Mouse (Mus musculus) heart, postnatal 0 days (tissue): ENCODE results near the gene Pkd1l3. TPM values are rescaled to one million over a fixed set of nuclear protein-coding genes. Genes with fewer than 3 reads are reported as not detected.

Source experiments
- ATAC-seq: fragments of 200-750 bp; cut with Nextera tagmentation; 2 replicates; pipeline ENCODE4 v1.8.0; 2017; ENCODE audit warnings: low read depth, moderate number of reproducible peaks, moderate library complexity; ENCODE audit not compliant: insufficient read depth
- DNase-seq: peaks from one replicate; pipeline ENCODE4 v3.0.0-alpha.2; 2016; ENCODE audit warnings: low spot score
- H3K27ac ChIP-seq: fragments of 300-500 bp; sonication (generic); 2 replicates; pipeline ENCODE4 v1.5.1; 2014; ENCODE audit warnings: low read depth, mild to moderate bottlenecking
- H3K27me3 ChIP-seq: fragments of 300-500 bp; sonication (generic); 2 replicates; pipeline ENCODE4 v1.6.1; 2014; ENCODE audit warnings: low read length, mixed read lengths; ENCODE audit not compliant: control insufficient read depth, insufficient read depth
- H3K36me3 ChIP-seq: fragments of 300-500 bp; sonication (generic); replicated peaks from 2 replicates; pipeline ENCODE4 v1.6.1; 2014; ENCODE audit warnings: low read length, mixed read lengths; ENCODE audit not compliant: control insufficient read depth, insufficient read depth
- H3K4me1 ChIP-seq: fragments of 300-500 bp; sonication (generic); 2 replicates; pipeline ENCODE4 v1.6.1; 2014; ENCODE audit warnings: antibody characterized with exemption; ENCODE audit not compliant: control insufficient read depth, insufficient read depth
- H3K4me2 ChIP-seq: fragments of 300-500 bp; sonication (generic); 2 replicates; pipeline ENCODE4 v1.6.1; 2014; ENCODE audit warnings: low read depth, mild to moderate bottlenecking, low read length, moderate library complexity
- H3K4me3 ChIP-seq: fragments of 300-500 bp; sonication (generic); 2 replicates; pipeline ENCODE4 v1.5.1; 2014; ENCODE audit warnings: low read depth, low read length
- H3K9ac ChIP-seq: fragments of 300-500 bp; sonication (generic); replicated peaks from 2 replicates; pipeline ENCODE4 v1.6.1; 2014; ENCODE audit warnings: low read depth, low read length, mixed read lengths
- H3K9me3 ChIP-seq: fragments of 300-500 bp; sonication (generic); replicated peaks from 2 replicates; pipeline ENCODE4 v1.6.1; 2016; ENCODE audit warnings: low read length; ENCODE audit not compliant: control insufficient read depth
- CTCF ChIP-seq: IDR thresholded peaks from 2 replicates; pipeline ENCODE4 v1.5.1; 2016; ENCODE audit warnings: antibody characterized with exemption, control low read depth, low read depth
- EP300 ChIP-seq: IDR thresholded peaks from 2 replicates; pipeline ENCODE4 v1.6.1; 2016; ENCODE audit warnings: antibody characterized with exemption, low read depth
- WGBS: fragments of 180-500 bp; shearing (Covaris S2); extraction: QIAGEN DNeasy Blood & Tissue Kit; methylation state at CpG from one replicate; pipeline ENCODE4 v1.1.7; 2014; 5-methylcytosine and 5-hydroxymethylcytosine counted together
- polyA plus RNA-seq: library from polyadenylated mRNA; unstranded; fragments of >200 nt; fragmentation: Nextera tagmentation; extraction: Ambion mirVana; gene quantifications from 2 replicates; pipeline ENCODE4 v1.2.1, GENCODE M21; 2015
- total RNA-seq: library from RNA; depleted of rRNA; stranded (reverse); fragments of >200 nt; gene quantifications from 2 replicates; pipeline ENCODE4 v1.2.3, GENCODE M21; 2014; ENCODE audit warnings: low replicate concordance

Pkd1l3 gene
- total and polyA plus RNA-seq, 2 experiments from 2014 or later = 0.01 to 0.15 TPM

DNA sequence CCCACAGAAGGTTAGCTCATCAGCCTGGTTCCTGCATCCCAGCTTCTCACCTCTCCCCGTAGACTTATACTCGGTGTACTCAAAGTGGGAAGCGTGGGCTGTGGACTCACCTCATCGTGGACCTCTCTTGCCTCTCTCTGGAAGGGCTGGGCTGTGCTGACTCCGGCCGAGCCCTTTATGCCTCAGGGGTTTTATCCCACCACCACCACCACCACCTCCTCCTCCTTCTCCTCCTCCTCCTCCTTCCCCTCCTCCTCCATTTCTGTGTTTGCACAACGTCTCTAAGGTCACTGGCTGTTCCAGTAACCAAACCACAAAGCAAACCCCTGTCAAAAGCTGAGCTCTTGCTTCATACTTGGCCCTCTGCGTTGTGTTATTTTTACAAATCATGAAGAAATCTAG, 35.4 kb upstream of the Pkd1l3 start, which contains the start of gene Hp:
Hp (minus strand) TSS at position 273 of the 402 bp plus-strand sequence.
- 66% methylated on average over 8 of the region's 8 CpGs for WGBS
- Histone ChIP-seq H3K4me1 (no peaks in the 10 kb centered on the region), H3K9ac (no peak within 1 kb of the TSS), H3K4me3 (no peak within 1 kb of the TSS), H3K27me3 (no peaks in the 10 kb centered on the region), H3K36me3 (no peaks in the 10 kb centered on the region), H3K4me2 (no peak within 1 kb of the TSS), H3K27ac (no peak within 1 kb of the TSS), H3K9me3 (no peaks in the 10 kb centered on the region)
- no peak for ATAC-seq
- no peak for TF ChIP-seq EP300
- no peak for DNase-seq

DNA sequence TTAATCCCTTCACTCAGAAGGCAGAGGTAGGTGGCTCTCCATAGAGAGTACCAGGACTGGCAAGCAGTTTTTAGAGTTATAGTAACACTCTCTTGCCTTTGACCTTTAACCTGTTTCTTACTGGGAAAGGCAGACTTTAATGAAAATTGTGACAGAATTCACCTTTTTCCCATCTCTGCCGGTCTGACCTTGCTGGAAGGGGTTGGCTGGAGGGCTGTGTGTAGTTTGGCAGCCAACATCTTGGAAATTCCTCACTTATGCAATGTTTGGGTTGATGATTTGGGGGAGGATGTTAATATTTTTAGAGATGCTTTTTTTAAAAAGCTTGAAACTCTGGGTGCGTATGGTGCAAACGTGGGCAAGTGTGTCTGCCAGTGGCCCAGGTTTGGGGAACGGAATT, 30.0 kb upstream of the Pkd1l3 start:
- no peaks in the 10 kb centered on the region for H3K4me1 ChIP-seq
- H3K36me3 ChIP-seq = no peaks in the 10 kb centered on the region
- H3K4me3 ChIP-seq = no peak overlapping the region
- H3K9me3 ChIP-seq = 0 out of 2 replicates have a peak, but pooled peaks cover 4% of the 10 kb centered on the region
- WGBS = 71% methylated on average over 4 of the region's 4 CpGs
- ATAC-seq = no peak
- H3K4me2 ChIP-seq = no peak overlapping the region
- no peak overlapping the region for H3K9ac ChIP-seq
- no peaks in the 10 kb centered on the region for H3K27me3 ChIP-seq
- no peak for TF ChIP-seq EP300
- TF ChIP-seq CTCF = no peak
- H3K27ac ChIP-seq = no peak overlapping the region
- no peak for DNase-seq

DNA sequence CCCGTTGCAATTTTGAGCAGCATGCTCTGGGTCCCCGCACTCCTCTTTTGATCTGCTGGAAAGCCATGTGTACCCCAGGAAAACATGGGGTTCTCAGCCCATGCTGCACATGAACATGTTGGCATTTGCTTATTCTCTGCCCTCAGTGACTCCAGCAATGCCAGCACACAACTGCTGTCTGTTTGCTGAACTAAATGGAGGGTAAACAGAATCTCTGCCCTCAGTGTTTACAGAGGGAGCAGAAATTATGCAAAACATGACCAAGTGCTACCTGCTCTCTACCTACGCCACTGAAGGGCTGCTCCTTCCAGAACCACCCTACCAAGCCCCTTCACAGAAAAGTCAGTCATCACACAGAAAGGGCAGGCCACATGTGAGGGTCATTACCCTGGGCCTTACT, 29.5 kb upstream of the Pkd1l3 start:
- no peaks in the 10 kb centered on the region for H3K27me3 ChIP-seq
- DNase-seq = no peak
- H3K9me3 ChIP-seq = 0 out of 2 replicates have a peak, but pooled peaks cover 4% of the 10 kb centered on the region
- no peak for TF ChIP-seq CTCF
- TF ChIP-seq EP300 = no peak
- H3K4me3 ChIP-seq = no peak overlapping the region
- ATAC-seq = no peak
- no peak overlapping the region for H3K9ac ChIP-seq
- H3K36me3 ChIP-seq = no peaks in the 10 kb centered on the region
- no peak overlapping the region for H3K4me2 ChIP-seq
- H3K27ac ChIP-seq = no peak overlapping the region
- H3K4me1 ChIP-seq = no peaks in the 10 kb centered on the region
- WGBS = 85% methylated on average over 3 of the region's 3 CpGs

DNA sequence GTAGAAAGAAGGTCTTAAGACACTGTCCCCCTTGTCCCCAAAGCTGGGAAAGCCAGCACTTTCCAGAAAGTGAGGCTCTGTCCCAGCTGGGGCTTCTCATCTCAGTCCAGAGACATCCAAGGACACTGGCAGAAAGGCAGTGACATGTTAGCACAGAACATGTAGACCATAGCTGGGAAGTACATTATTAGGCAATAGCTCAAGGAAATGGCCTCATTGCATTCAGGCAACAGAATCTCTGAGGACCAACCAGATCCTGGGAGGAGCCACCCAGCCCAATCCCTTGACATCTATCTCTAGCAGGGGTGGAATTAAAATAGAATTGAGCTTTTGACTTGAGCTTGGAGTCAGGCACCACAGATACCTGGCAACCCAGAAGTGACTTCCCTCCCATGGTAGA, 28.7 kb upstream of the Pkd1l3 start:
- no peak for DNase-seq
- no peaks in the 10 kb centered on the region for H3K4me1 ChIP-seq
- H3K27ac ChIP-seq = no peak overlapping the region
- no peak overlapping the region for H3K9ac ChIP-seq
- H3K27me3 ChIP-seq = no peaks in the 10 kb centered on the region
- H3K36me3 ChIP-seq = no peaks in the 10 kb centered on the region
- H3K4me2 ChIP-seq = no peak overlapping the region
- no peak for TF ChIP-seq CTCF
- TF ChIP-seq EP300 = no peak
- no peak overlapping the region for H3K4me3 ChIP-seq
- H3K9me3 ChIP-seq = 0 out of 2 replicates have a peak, but pooled peaks cover 4% of the 10 kb centered on the region
- no peak for ATAC-seq

DNA sequence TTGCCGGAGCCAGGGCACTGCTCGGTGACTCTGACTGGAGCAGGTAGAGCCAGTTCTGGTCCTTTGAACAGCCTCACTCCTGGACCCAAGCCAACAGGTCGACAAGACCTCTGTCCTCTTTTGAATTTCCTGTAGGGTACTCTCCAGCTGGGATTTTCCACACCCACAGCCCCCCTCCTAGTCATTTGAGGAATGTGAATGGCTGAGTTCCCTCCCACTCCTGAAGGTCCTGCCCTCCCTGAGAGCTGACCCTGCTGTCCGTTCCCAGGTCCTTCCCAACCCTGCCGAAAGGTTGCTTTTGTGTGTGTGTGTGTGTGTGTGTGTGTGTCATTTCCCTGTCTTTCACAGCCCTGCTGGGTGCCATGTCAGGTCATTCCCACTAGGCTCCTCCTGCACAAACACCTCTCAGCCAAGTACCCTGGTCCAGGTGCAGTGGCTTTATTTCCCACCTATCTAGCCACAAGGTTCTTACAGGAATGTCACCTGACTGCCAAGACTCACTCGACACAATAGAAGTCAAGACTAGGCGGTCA, 27.3 kb upstream of the Pkd1l3 start:
- 41% methylated on average over 7 of the region's 7 CpGs for WGBS
- DNase-seq = no peak
- H3K4me3 ChIP-seq = no peak overlapping the region
- no peak for ATAC-seq
- 0 out of 2 replicates have a peak, but pooled peaks cover 4% of the 10 kb centered on the region for H3K9me3 ChIP-seq
- H3K36me3 ChIP-seq = peaks cover 2% of the 10 kb centered on the region; the same call in 1 of the 2 replicates
- H3K9ac ChIP-seq = no peak overlapping the region
- no peak for TF ChIP-seq EP300
- no peak for TF ChIP-seq CTCF
- no peak overlapping the region for H3K27ac ChIP-seq
- H3K4me1 ChIP-seq = no peaks in the 10 kb centered on the region
- H3K27me3 ChIP-seq = no peaks in the 10 kb centered on the region
- H3K4me2 ChIP-seq = no peak overlapping the region

DNA sequence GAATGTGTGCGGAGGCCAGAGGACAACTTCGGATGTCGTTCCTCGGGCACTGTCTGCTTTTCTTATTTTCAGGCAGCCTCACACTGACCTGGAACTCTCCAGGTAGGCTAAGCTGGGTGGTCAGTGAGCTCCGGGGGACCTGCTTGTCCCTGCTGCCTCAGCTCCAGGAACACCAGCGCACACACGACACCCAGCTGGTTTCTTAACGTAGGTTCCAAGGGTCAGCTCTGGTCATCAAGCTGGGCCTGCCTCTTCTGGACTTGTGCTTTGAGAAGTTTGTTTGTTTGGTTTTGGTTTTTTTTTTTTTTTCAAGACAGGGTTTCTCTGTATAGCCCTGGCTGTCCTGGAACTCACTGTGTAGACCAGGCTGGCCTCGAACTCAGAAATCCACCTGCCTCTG, 23.4 kb upstream of the Pkd1l3 start:
- TF ChIP-seq EP300 (no peak), CTCF (no peak)
- Histone ChIP-seq H3K4me2 (no peak overlapping the region), H3K4me3 (no peak overlapping the region), H3K9me3 (no peaks in the 10 kb centered on the region), H3K27ac (no peak overlapping the region), H3K27me3 (no peaks in the 10 kb centered on the region), H3K36me3 (peaks cover 27% of the 10 kb centered on the region), H3K4me1 (no peaks in the 10 kb centered on the region), H3K9ac (no peak overlapping the region)
- ATAC-seq (no peak), DNase-seq (no peak)
- WGBS = 84% methylated on average over 9 of the region's 9 CpGs
